Mouse (Mus musculus) kidney, postnatal 4 days (tissue): ENCODE data around the gene Kitl.

Experiments used
- DNase-seq, 2 experiments: peaks; one replicate each; pipeline ENCODE4 v3.0.0; 2021; ENCODE audit warnings: mixed read lengths in 2 of 2

Gene Kitl

GRCm38 (mm10) chr10:100015370-100016325 is at the start of gene Kitl:
Kitl (plus strand) TSS chr10:100015630.
- DNase-seq: peak; percentile 80 to 87

GRCm38 (mm10) chr10:99972866-99973265 is 42.6 kb upstream of the Kitl start:
- DNase-seq: peak; percentile 2 to 22

- DNase-seq: no peak
Measured at GRCm38 (mm10) chr10:99980096-99980495, 35.3 kb upstream of the Kitl start.

- DNase-seq: no peak
Measured at GRCm38 (mm10) chr10:99980916-99981315, 34.5 kb upstream of the Kitl start.

- DNase-seq: no peak
Measured at GRCm38 (mm10) chr10:99981887-99982286, 33.5 kb upstream of the Kitl start.

GRCm38 (mm10) chr10:99986745-99987144 is 28.7 kb upstream of the Kitl start:
- peak in 1 of 2 experiments; percentile 8 for DNase-seq

GRCm38 (mm10) chr10:99989758-99990157 is 25.7 kb upstream of the Kitl start:
- no peak for DNase-seq

GRCm38 (mm10) chr10:99992121-99992520 is 23.3 kb upstream of the Kitl start:
- no peak for DNase-seq

- no peak for DNase-seq
Measured at GRCm38 (mm10) chr10:100001452-100001851, 14.0 kb upstream of the Kitl start.

- DNase-seq: no peak
Measured at GRCm38 (mm10) chr10:100003797-100004196, 11.6 kb upstream of the Kitl start.

GRCm38 (mm10) chr10:100009681-100010080 is 5.7 kb upstream of the Kitl start:
- DNase-seq: no peak

GRCm38 (mm10) chr10:100010291-100010690 is 5.1 kb upstream of the Kitl start:
- peak; percentile 21 to 41 for DNase-seq

GRCm38 (mm10) chr10:100014096-100014495 is 1.3 kb upstream of the Kitl start:
- peak in 1 of 2 experiments; percentile 13 for DNase-seq

- peak; percentile 66 to 77 for DNase-seq
Measured at GRCm38 (mm10) chr10:100016326-100016709, 888 bp downstream of the Kitl start.

- peak in 1 of 2 experiments; percentile 19 for DNase-seq
Measured at GRCm38 (mm10) chr10:100016941-100017770, 1.7 kb downstream of the Kitl start.

- DNase-seq: no peak
Measured at GRCm38 (mm10) chr10:100017771-100018070, 2.3 kb downstream of the Kitl start.

- DNase-seq: no peak
Measured at GRCm38 (mm10) chr10:100018493-100018892, 3.1 kb downstream of the Kitl start.

- no peak for DNase-seq
Measured at GRCm38 (mm10) chr10:100019246-100020195, 4.1 kb downstream of the Kitl start.

- DNase-seq: no peak
Measured at GRCm38 (mm10) chr10:100022090-100022834, 6.8 kb downstream of the Kitl start.

- no peak for DNase-seq
Measured at GRCm38 (mm10) chr10:100022835-100023093, 7.3 kb downstream of the Kitl start.

GRCm38 (mm10) chr10:100025665-100026064 is 10.2 kb downstream of the Kitl start:
- peak in 1 of 2 experiments; percentile 30 for DNase-seq

GRCm38 (mm10) chr10:100026778-100027177 is 11.3 kb downstream of the Kitl start:
- DNase-seq: no peak
